Mouse (Mus musculus) urinary bladder, adult 18-20 months (tissue): ENCODE results near the gene Defa30.
"Not testable (repeated sequence)": the region's sequence is repeated elsewhere in the genome, so short reads cannot be mapped to it uniquely, and the experiment has no call there.

Experiments used
- DNase-seq, 2 experiments: peaks; one replicate each; pipeline ENCODE4 v3.0.0; 2022; ENCODE audit warnings: low spot score in 2 of 2, mixed read lengths in 2 of 2

The Defa30 gene

GRCm38 (mm10) chr8:21134342-21134741, at the start of gene Defa30:
Gene Defa30, plus strand, starts transcription at chr8:21134642.
- not testable (repeated sequence) for DNase-seq

- no peak for DNase-seq
These were observed 41.3 kb upstream of the Defa30 start for GRCm38 (mm10) chr8:21093106-21093505.

- not testable (repeated sequence) for DNase-seq
These were observed 38.5 kb upstream of the Defa30 start, which contains the start of gene Gm14851 for GRCm38 (mm10) chr8:21095950-21096349. Gene Gm14851, minus strand, starts transcription at chr8:21096050.

- not testable (repeated sequence) for DNase-seq
These were observed 27.5 kb downstream of the Defa30 start, which contains the start of gene Defa22 for GRCm38 (mm10) chr8:21161977-21162376. Gene Defa22, plus strand, starts transcription at chr8:21162277.
